Mouse (Mus musculus): ENCODE measurements around the gene Znrd1as.

Znrd1as gene

GRCm38 (mm10) chr17:36957999-36958743 lies at the start of gene Znrd1as, which contains the start of gene Znrd1:
TSS of gene Znrd1as (plus strand) at chr17:36958592.
TSS of gene Znrd1 (minus strand) at chr17:36958559.
- peak; percentile 94 for DNase-seq (ENCODE audit: low read depth)

GRCm38 (mm10) chr17:36909802-36910201 lies 48.6 kb upstream of the Znrd1as start:
- DNase-seq (ENCODE audit: low read depth): no peak

- DNase-seq (ENCODE audit: low read depth): no peak
Observed at GRCm38 (mm10) chr17:36912031-36912430, 46.4 kb upstream of the Znrd1as start.

- DNase-seq (ENCODE audit: low read depth): peak; percentile 88
Observed at GRCm38 (mm10) chr17:36914108-36914507, 44.3 kb upstream of the Znrd1as start.

GRCm38 (mm10) chr17:36915076-36915475 lies 43.3 kb upstream of the Znrd1as start:
- peak; percentile 82 for DNase-seq (ENCODE audit: low read depth)

- DNase-seq (ENCODE audit: low read depth): no peak
Observed at GRCm38 (mm10) chr17:36920239-36920638, 38.2 kb upstream of the Znrd1as start.

- no peak for DNase-seq (ENCODE audit: low read depth)
Observed at GRCm38 (mm10) chr17:36922715-36923114, 35.7 kb upstream of the Znrd1as start.

GRCm38 (mm10) chr17:36923491-36923890 lies 34.9 kb upstream of the Znrd1as start:
- DNase-seq (ENCODE audit: low read depth): no peak

GRCm38 (mm10) chr17:36927496-36928120 lies 30.8 kb upstream of the Znrd1as start:
- DNase-seq (ENCODE audit: low read depth): no peak

DNA sequence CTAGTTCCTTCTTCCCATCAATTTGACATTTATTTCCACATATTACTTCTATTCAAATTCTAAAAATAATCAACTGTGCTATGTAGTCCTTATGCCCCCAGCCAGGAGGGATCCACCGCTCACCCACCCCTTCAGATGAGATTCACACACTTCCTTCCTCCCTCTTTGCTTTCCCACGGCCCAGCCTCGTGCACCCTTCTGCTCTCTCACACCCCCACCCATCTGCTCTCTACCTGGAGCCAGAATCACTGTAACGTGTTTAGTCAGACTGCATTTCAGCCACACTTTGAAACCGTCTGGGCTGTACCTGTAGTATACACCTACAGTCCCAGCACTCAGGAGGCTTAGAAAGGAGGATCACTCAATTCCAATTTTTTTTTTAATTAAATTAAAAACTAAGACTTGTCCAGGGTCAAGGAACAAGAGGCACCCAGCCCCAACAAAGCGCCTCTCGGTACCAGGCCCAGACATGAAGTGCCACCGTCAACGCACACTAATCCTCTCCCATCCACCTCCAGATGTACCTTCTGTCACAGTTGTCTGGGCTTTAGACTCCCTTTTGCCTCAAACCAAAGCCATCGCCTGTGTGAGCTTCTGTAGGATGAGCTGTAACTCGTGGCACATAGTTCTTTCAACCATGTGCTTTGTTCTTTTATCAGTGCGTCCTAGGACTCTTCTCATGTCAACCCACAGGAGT lies 29.0 kb upstream of the Znrd1as start:
- DNase-seq (ENCODE audit: low read depth): no peak

- no peak for DNase-seq (ENCODE audit: low read depth)
Observed at GRCm38 (mm10) chr17:36930233-36930632, 28.2 kb upstream of the Znrd1as start.

- no peak for DNase-seq (ENCODE audit: low read depth)
Observed at GRCm38 (mm10) chr17:36931130-36931529, 27.3 kb upstream of the Znrd1as start.

GRCm38 (mm10) chr17:36931806-36932205 lies 26.6 kb upstream of the Znrd1as start:
- no peak for DNase-seq (ENCODE audit: low read depth)

GRCm38 (mm10) chr17:36938056-36938455 lies 20.3 kb upstream of the Znrd1as start:
- DNase-seq (ENCODE audit: low read depth): no peak

DNA sequence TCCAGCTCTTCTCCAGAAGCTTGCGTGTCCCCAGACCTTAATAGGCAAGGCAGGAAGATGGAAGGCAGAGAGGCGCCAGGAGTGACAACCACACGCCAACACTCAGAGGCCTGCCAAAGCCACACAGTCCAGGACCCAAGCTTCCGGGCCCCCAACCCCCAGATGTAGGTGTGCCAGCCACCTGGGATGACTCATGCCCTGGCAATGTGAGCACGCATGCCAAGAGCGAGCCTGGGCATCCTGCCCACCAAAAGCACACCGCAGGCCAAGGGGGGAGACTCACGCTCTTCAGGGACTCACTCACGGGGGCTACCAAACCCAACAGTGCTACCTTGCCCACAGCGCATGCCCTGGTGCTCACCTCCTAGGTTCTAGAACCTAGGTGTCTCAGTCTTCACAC lies 16.0 kb upstream of the Znrd1as start:
- DNase-seq (ENCODE audit: low read depth): peak; percentile 71

GRCm38 (mm10) chr17:36942791-36943471 lies 15.5 kb upstream of the Znrd1as start, which contains the start of gene Rnf39:
TSS of gene Rnf39 (plus strand) at chr17:36942918.
- peak; percentile 48 for DNase-seq (ENCODE audit: low read depth)

DNA sequence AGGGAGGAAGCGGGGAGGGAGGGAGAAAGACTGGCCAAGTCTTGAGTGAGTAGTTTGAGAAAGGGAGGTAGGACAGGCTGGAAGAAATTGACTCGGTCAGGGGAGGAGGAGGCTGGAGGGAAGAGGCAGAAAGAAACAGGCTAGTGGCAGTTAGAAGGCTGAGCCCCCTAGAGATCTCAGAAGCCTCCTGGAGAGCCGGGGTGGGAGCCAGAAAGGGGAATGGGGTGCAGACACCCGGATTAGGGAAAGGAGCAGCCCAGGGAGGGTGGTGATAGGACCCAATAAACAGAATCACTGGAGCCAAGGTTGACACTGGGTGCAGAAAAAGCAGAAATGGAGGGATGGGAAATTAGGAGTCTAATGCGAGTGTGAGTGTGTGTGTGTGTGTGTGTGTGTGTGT lies 14.7 kb upstream of the Znrd1as start:
- peak; percentile 31 for DNase-seq (ENCODE audit: low read depth)

- peak; percentile 67 for DNase-seq (ENCODE audit: low read depth)
Observed at GRCm38 (mm10) chr17:36944121-36944775, 14.1 kb upstream of the Znrd1as start.

- DNase-seq (ENCODE audit: low read depth): peak; percentile 63
Observed at GRCm38 (mm10) chr17:36947051-36947819, 11.2 kb upstream of the Znrd1as start.

GRCm38 (mm10) chr17:36948286-36948685 lies 10.1 kb upstream of the Znrd1as start:
- no peak for DNase-seq (ENCODE audit: low read depth)

GRCm38 (mm10) chr17:36949265-36949664 lies 9.1 kb upstream of the Znrd1as start:
- DNase-seq (ENCODE audit: low read depth): no peak

Measured in induced T-regulatory cell, adult 2 months (primary cell).